Mouse (Mus musculus) kidney, adult 2 months (tissue): ENCODE data around the gene Trmt13. TPM values are rescaled to one million over a fixed set of nuclear protein-coding genes. Genes with fewer than 3 reads are reported as not detected.

ENCODE experiments used
- DNase-seq: peaks from one replicate; pipeline ENCODE4 v3.0.0; 2021
- H3K27ac ChIP-seq: fragments of 200-500 bp; 2 replicates; pipeline ENCODE4 v1.5.1; 2012; ENCODE audit warnings: low read depth, low read length, control low read depth, inconsistent platforms; ENCODE audit not compliant: insufficient read depth
- H3K27me3 ChIP-seq: fragments of 200-500 bp; replicated peaks from 2 replicates; pipeline ENCODE4 v1.6.1; 2012; ENCODE audit warnings: mild to moderate bottlenecking, moderate library complexity, low read length, inconsistent platforms; ENCODE audit not compliant: control insufficient read depth, insufficient read depth
- H3K36me3 ChIP-seq: fragments of 200-500 bp; 2 replicates; pipeline ENCODE4 v1.6.1; 2012; ENCODE audit warnings: mild to moderate bottlenecking, moderate library complexity, low read length, inconsistent platforms; ENCODE audit not compliant: control insufficient read depth, insufficient read depth
- H3K4me1 ChIP-seq: fragments of 200-500 bp; 2 replicates; pipeline ENCODE4 v1.6.1; 2011; ENCODE audit warnings: low read length; ENCODE audit not compliant: control insufficient read depth, insufficient read depth
- H3K4me3 ChIP-seq: fragments of 200-500 bp; 2 replicates; pipeline ENCODE4 v1.5.1; 2011; ENCODE audit warnings: mild to moderate bottlenecking, low read depth, low read length, control low read depth; ENCODE audit not compliant: insufficient read depth
- CTCF ChIP-seq: fragments of 200-500 bp; conservative IDR thresholded peaks from 2 replicates; pipeline ENCODE4 v1.5.1; 2011; ENCODE audit warnings: low read depth, mild to moderate bottlenecking, control low read depth, low read length, moderate library complexity, mixed read lengths; ENCODE audit not compliant: insufficient read depth, insufficient read length
- POLR2A ChIP-seq: fragments of 200-500 bp; IDR thresholded peaks from one replicate; pipeline ENCODE4 v1.6.1; 2011; ENCODE audit warnings: low read depth, low read length, control low read depth
- WGBS: fragments of 180-500 bp; shearing (Covaris S2); methylation state at CpG from one replicate; pipeline ENCODE4 v1.1.7; 2018; 5-methylcytosine and 5-hydroxymethylcytosine counted together
- polyA plus RNA-seq: library from polyadenylated mRNA; depleted of rRNA; stranded (reverse); fragments of >200 nt; gene quantifications from 2 replicates; pipeline ENCODE4 v1.2.3, GENCODE M21; 2012

The Trmt13 gene
- polyA plus RNA-seq, 1 experiment: 2.8 TPM

GRCm38 (mm10) chr3:116642373-116642772, 28.0 kb upstream of the Trmt13 start:
- no peak overlapping the region for H3K4me3 ChIP-seq
- H3K36me3 ChIP-seq: peaks cover 13% of the 10 kb centered on the region
- no peak for DNase-seq
- no peaks in the 10 kb centered on the region for H3K4me1 ChIP-seq
- WGBS: 92% methylated on average over 2 of the region's 2 CpGs
- TF ChIP-seq POLR2A: no peak
- no peak for TF ChIP-seq CTCF
- H3K27me3 ChIP-seq: no peaks in the 10 kb centered on the region
- H3K27ac ChIP-seq: no peak overlapping the region

GRCm38 (mm10) chr3:116641811-116642371, 27.5 kb upstream of the Trmt13 start:
- Histone ChIP-seq H3K4me3 (no peak overlapping the region), H3K4me1 (no peaks in the 10 kb centered on the region), H3K27ac (no peak overlapping the region), H3K36me3 (peaks cover 13% of the 10 kb centered on the region), H3K27me3 (no peaks in the 10 kb centered on the region)
- DNase-seq: no peak
- WGBS: 83% methylated on average over 6 of the region's 6 CpGs
- no peak for TF ChIP-seq CTCF
- no peak for TF ChIP-seq POLR2A

- H3K27ac ChIP-seq: no peak overlapping the region
- H3K4me3 ChIP-seq: no peak overlapping the region
- no peak for TF ChIP-seq POLR2A
- TF ChIP-seq CTCF: no peak
- 82% methylated on average over 1 of the region's 1 CpGs for WGBS
- H3K4me1 ChIP-seq: no peaks in the 10 kb centered on the region
- no peak for DNase-seq
- H3K27me3 ChIP-seq: no peaks in the 10 kb centered on the region
- H3K36me3 ChIP-seq: peaks cover 8% of the 10 kb centered on the region
Measured at GRCm38 (mm10) chr3:116640024-116640423, 25.6 kb upstream of the Trmt13 start.

- TF ChIP-seq POLR2A (no peak), CTCF (no peak)
- H3K4me3 ChIP-seq: no peak overlapping the region
- no peak for DNase-seq
- H3K36me3 ChIP-seq: peaks cover 7% of the 10 kb centered on the region
- H3K27ac ChIP-seq: no peak overlapping the region
- no peaks in the 10 kb centered on the region for H3K4me1 ChIP-seq
- WGBS: 68% methylated on average over 7 of the region's 7 CpGs
- no peaks in the 10 kb centered on the region for H3K27me3 ChIP-seq
Measured at GRCm38 (mm10) chr3:116638572-116638971, 24.2 kb upstream of the Trmt13 start.

- WGBS: 74% methylated on average over 9 of the region's 9 CpGs
- no peak overlapping the region for H3K27ac ChIP-seq
Measured at GRCm38 (mm10) chr3:116637693-116638476, 23.5 kb upstream of the Trmt13 start.

GRCm38 (mm10) chr3:116635799-116636198, 21.4 kb upstream of the Trmt13 start:
- 64% methylated on average over 5 of the region's 5 CpGs for WGBS
- no peaks in the 10 kb centered on the region for H3K27me3 ChIP-seq
- DNase-seq: no peak
- H3K36me3 ChIP-seq: peaks cover 7% of the 10 kb centered on the region
- no peak for TF ChIP-seq POLR2A
- no peaks in the 10 kb centered on the region for H3K4me1 ChIP-seq
- no peak overlapping the region for H3K4me3 ChIP-seq
- H3K27ac ChIP-seq: no peak overlapping the region

More at GRCm38 (mm10) chr3:116637693-116638476, 23.5 kb upstream of the Trmt13 start:
- DNase-seq: peak; percentile 19
- Histone ChIP-seq H3K27me3 (no peaks in the 10 kb centered on the region), H3K4me1 (no peaks in the 10 kb centered on the region), H3K36me3 (peaks cover 8% of the 10 kb centered on the region), H3K4me3 (no peak overlapping the region)
- TF ChIP-seq POLR2A (no peak), CTCF (no peak)

GRCm38 (mm10) chr3:116634853-116635252, 20.5 kb upstream of the Trmt13 start:
- Histone ChIP-seq H3K4me3 (no peak overlapping the region), H3K36me3 (peaks cover 5% of the 10 kb centered on the region; the same call in 1 of the 2 replicates), H3K27ac (no peak overlapping the region), H3K27me3 (no peaks in the 10 kb centered on the region), H3K4me1 (no peaks in the 10 kb centered on the region)
- WGBS: 86% methylated on average over 8 of the region's 8 CpGs
- no peak for DNase-seq
- TF ChIP-seq CTCF: no peak
- no peak for TF ChIP-seq POLR2A
